Mouse (Mus musculus): ENCODE measurements around the gene Pi4ka.

DNA sequence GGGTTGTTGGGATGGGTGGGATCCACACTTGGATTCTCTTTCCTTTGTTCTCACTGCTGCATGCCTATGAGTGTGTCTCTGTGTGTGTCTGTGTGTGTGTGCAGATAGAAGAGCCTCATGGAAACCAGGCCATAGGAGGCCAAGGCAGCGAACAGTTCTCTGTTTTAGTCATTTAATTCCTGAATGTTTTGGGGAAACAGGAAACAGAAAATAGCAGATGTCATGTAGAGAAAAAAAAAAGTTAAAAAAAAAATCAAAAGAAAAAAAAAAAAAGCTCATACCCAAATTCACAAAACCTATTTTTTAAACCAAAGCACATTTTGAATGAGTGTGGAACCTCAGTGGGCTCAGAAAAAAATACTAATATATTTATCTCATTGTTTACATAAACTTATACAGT is 144.8 kb downstream of the Pi4ka start:
- TF ChIP-seq POLR2A (IDR thresholded peaks at IDR 0.05; ENCODE audit: borderline replicate concordance, insufficient read depth, low read length) (no peak), CTCF (IDR thresholded peaks at IDR 0.05; ENCODE audit: borderline replicate concordance, insufficient read depth, low read depth, low read length) (no peak)

All from cerebellum, adult 2 months (tissue).